Mouse (Mus musculus) hindbrain, postnatal 0 days (tissue): ENCODE data around the gene Med25. TPM values are rescaled to one million over a fixed set of nuclear protein-coding genes. Genes with fewer than 3 reads are reported as not detected.

Experiments used
- ATAC-seq: fragments of 200-750 bp; cut with Nextera tagmentation; 2 replicates; pipeline ENCODE4 v1.8.0; 2017; ENCODE audit warnings: mild to moderate bottlenecking, moderate TSS enrichment, moderate library complexity
- DNase-seq: peaks from one replicate; pipeline ENCODE4 v3.0.0-alpha.2; 2015; ENCODE audit warnings: low spot score
- H3K27ac ChIP-seq: fragments of 300-500 bp; sonication (generic); 2 replicates; pipeline ENCODE4 v1.5.1; 2014; ENCODE audit warnings: mild to moderate bottlenecking
- H3K27me3 ChIP-seq: fragments of 300-500 bp; sonication (generic); 2 replicates; pipeline ENCODE4 v1.6.1; 2014; ENCODE audit warnings: low read length, mixed read lengths; ENCODE audit not compliant: insufficient read depth
- H3K36me3 ChIP-seq: fragments of 300-500 bp; sonication (generic); 2 replicates; pipeline ENCODE4 v1.6.1; 2014; ENCODE audit warnings: low read length, mixed read lengths; ENCODE audit not compliant: insufficient read depth
- H3K4me1 ChIP-seq: fragments of 300-500 bp; sonication (generic); 2 replicates; pipeline ENCODE4 v1.6.1; 2014; ENCODE audit warnings: antibody characterized with exemption, low read length, mixed read lengths; ENCODE audit not compliant: insufficient read depth
- H3K4me2 ChIP-seq: fragments of 300-500 bp; sonication (generic); 2 replicates; pipeline ENCODE4 v1.6.1; 2014; ENCODE audit warnings: low read depth, mild to moderate bottlenecking, low read length, moderate library complexity, mixed read lengths
- H3K4me3 ChIP-seq: fragments of 300-500 bp; sonication (generic); 2 replicates; pipeline ENCODE4 v1.5.1; 2014; ENCODE audit warnings: low read length
- H3K9ac ChIP-seq: fragments of 300-500 bp; sonication (generic); replicated peaks from 2 replicates; pipeline ENCODE4 v1.6.1; 2014; ENCODE audit warnings: mild to moderate bottlenecking, low read length, moderate library complexity, mixed read lengths
- H3K9me3 ChIP-seq: fragments of 300-500 bp; sonication (generic); 2 replicates; pipeline ENCODE4 v1.6.1; 2016; ENCODE audit warnings: low read length, mixed read lengths
- CTCF ChIP-seq: IDR thresholded peaks from 2 replicates; pipeline ENCODE4 v1.5.1; 2016; ENCODE audit warnings: antibody characterized with exemption, control low read depth, low read depth
- WGBS: fragments of 180-500 bp; shearing (Covaris S2); extraction: QIAGEN DNeasy Blood & Tissue Kit; methylation state at CpG from one replicate; pipeline ENCODE4 v1.1.7; 2014; 5-methylcytosine and 5-hydroxymethylcytosine counted together
- polyA plus RNA-seq: library from polyadenylated mRNA; unstranded; fragments of >200 nt; fragmentation: Nextera tagmentation; extraction: Ambion mirVana; gene quantifications from 2 replicates; pipeline ENCODE4 v1.2.1, GENCODE M21; 2015
- total RNA-seq: library from RNA; depleted of rRNA; stranded (reverse); fragments of >200 nt; gene quantifications from 2 replicates; pipeline ENCODE4 v1.2.3, GENCODE M21; 2014

Med25 gene
- total and polyA plus RNA-seq, 2 experiments from 2014 or later = 121 to 194 TPM

DNA sequence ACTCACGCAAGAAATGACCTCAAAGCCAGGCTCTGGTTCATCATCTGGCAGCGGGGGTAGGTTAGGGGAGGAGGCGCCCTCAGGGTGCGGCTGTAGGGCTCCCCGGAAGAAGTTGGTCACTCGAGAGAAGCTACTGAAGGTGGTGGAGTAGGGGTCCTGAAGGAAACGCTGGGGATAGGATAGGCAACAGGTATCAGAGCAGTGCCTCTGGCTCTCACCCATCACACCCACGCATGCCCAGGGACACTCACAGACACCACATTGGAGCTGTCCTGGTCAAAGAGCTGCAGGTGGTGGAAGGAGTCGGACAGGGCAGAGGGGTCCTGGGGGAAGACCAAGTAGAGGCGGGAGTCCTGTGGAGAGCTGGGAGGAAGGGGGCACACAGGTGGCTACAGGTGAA lies 47.5 kb downstream of the Med25 start:
- WGBS = 92% methylated on average over 10 of the region's 10 CpGs
- DNase-seq (no peak), ATAC-seq (no peak)
- H3K4me2 ChIP-seq = no peak overlapping the region
- no peaks in the 10 kb centered on the region for H3K9me3 ChIP-seq
- H3K27ac ChIP-seq = no peak overlapping the region
- peaks cover 47% of the 10 kb centered on the region for H3K36me3 ChIP-seq
- H3K4me1 ChIP-seq = peaks cover 7% of the 10 kb centered on the region; the same call in 1 of the 2 replicates
- no peak for TF ChIP-seq CTCF
- H3K9ac ChIP-seq = no peak overlapping the region
- H3K4me3 ChIP-seq = no peak overlapping the region
- H3K27me3 ChIP-seq = no peaks in the 10 kb centered on the region

DNA sequence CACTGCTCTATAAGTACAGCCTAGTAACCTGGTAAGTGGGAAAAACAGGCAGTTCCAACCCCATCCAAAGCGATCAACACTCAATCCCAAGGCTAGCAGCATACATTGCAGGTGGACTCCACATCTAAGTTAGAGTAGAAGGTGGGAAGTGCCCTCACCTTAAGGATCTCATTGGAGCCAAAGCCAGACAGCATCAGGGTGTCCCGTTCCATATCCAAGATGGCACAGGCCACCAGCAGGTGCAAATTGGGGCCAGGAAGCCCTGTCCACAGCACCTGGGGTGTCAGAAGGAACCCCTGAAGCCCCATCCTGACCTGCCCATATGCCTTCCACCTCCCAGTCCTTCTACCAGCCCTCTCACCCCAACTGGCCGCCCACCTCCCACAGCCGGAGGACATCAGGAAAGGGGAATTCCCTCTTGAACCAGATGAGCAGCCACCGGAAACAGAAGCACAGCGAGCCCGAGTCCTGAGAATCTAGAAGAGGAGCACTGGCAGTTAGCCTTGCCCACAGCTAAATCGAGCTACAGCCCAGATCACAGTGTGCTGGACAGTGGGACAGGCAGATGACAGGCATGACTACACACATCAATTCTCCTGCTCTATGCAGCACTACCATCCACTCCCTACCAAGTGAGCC lies 50.6 kb downstream of the Med25 start:
- TF ChIP-seq CTCF = no peak
- peaks cover 9% of the 10 kb centered on the region; the same call in 1 of the 2 replicates for H3K4me1 ChIP-seq
- H3K9ac ChIP-seq = no peak overlapping the region
- no peak overlapping the region for H3K27ac ChIP-seq
- H3K4me2 ChIP-seq = no peak overlapping the region
- WGBS = 91% methylated on average over 8 of the region's 8 CpGs
- DNase-seq = no peak
- no peaks in the 10 kb centered on the region for H3K9me3 ChIP-seq
- no peak overlapping the region for H3K4me3 ChIP-seq
- H3K36me3 ChIP-seq = peaks cover 47% of the 10 kb centered on the region
- ATAC-seq = no peak
- no peaks in the 10 kb centered on the region for H3K27me3 ChIP-seq

DNA sequence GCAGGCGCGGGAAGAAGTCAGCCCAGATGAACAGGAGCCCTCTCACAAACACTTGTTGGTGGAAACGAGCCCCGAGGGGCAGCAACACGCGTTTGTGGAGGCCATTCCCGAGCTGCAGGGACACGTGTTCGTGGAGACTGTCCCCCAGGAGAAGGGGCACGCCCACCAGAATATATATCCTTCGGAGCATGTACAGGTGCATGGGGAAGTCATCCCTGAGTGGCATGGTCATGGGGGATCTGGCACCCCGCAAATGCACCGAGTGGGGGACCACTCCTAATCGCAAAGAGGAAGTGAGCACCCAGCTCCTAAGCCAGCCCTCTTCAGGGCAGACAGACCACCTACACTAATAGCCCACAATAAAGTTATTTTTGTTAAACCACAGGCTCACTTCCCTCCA lies 52.1 kb downstream of the Med25 start:
- H3K4me2 ChIP-seq = peak overlapping the region; percentile 54
- 64% methylated on average over 14 of the region's 14 CpGs for WGBS
- no peak overlapping the region for H3K27ac ChIP-seq
- no peak overlapping the region; the same call in 1 of the 2 replicates for H3K4me3 ChIP-seq
- ATAC-seq (no peak; the same call in 1 of the 2 replicates), DNase-seq (no peak)
- no peak for TF ChIP-seq CTCF
- no peaks in the 10 kb centered on the region for H3K9me3 ChIP-seq
- no peaks in the 10 kb centered on the region for H3K27me3 ChIP-seq
- H3K36me3 ChIP-seq = peaks cover 38% of the 10 kb centered on the region
- peaks cover 9% of the 10 kb centered on the region; the same call in 1 of the 2 replicates for H3K4me1 ChIP-seq
- no peak overlapping the region for H3K9ac ChIP-seq

DNA sequence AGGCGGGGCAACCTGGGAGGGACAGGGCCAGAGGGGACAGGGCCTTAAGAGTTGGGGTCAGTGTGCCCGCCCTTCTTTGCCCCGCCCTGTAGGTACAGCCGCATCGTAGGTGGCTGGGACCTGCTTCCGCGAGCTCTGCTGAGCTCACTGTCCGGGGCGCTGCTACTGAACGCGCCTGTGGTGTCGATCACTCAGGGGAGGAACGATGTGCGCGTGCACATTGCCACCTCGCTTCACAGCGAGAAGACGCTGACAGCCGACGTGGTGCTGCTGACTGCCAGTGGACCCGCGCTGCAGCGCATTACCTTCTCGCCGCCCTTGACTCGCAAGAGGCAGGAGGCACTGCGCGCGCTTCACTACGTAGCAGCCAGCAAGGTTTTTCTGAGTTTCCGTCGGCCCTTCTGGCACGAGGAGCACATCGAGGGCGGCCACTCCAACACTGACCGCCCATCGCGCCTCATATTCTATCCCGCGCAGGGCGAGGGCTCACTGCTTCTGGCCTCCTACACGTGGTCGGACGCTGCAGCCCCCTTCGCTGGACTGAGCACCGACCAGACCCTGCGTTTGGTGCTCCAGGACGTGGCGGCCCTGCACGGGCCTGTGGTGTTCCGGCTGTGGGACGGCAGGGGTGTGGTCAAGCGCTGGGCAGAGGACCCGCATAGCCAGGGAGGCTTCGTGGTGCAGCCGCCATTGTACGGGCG lies 52.9 kb downstream of the Med25 start:
- 2% methylated on average over 56 of the region's 58 CpGs for WGBS
- Histone ChIP-seq H3K4me3 (peak overlapping the region; percentile 26), H3K27me3 (no peaks in the 10 kb centered on the region), H3K9ac (peak overlapping the region; percentile 45; the same call in 1 of the 2 replicates), H3K9me3 (no peaks in the 10 kb centered on the region), H3K36me3 (peaks cover 31% of the 10 kb centered on the region), H3K27ac (peak overlapping the region; percentile 42; the same call in 1 of the 2 replicates), H3K4me2 (peak overlapping the region; percentile 54), H3K4me1 (peaks cover 9% of the 10 kb centered on the region; the same call in 1 of the 2 replicates)
- TF ChIP-seq CTCF = no peak
- peak; percentile 72 for ATAC-seq
- peak; percentile 69 for DNase-seq

DNA sequence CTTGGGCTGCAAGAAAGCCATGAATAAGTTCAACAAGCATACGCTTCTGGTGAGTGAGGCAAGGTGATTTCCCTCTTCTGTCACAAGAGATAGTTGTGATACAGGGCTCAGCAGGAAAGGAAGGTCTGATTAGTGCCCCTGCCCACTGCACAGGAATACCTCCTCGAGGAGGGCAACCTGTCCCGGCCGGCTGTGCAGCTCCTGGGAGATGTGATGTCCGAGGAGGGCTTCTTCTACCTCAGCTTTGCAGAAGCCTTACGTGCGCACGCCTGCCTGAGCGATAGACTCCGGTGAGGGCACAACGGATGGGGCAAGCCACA lies 53.4 kb downstream of the Med25 start:
- WGBS = 28% methylated on average over 11 of the region's 11 CpGs
- H3K27me3 ChIP-seq = no peaks in the 10 kb centered on the region
- H3K27ac ChIP-seq = no peak overlapping the region
- H3K9ac ChIP-seq = peak overlapping the region; percentile 45; the same call in 1 of the 2 replicates
- peaks cover 26% of the 10 kb centered on the region for H3K36me3 ChIP-seq
- H3K4me3 ChIP-seq = peak overlapping the region; percentile 26
- H3K4me2 ChIP-seq = peak overlapping the region; percentile 54
- no peak for TF ChIP-seq CTCF
- H3K4me1 ChIP-seq = peaks cover 9% of the 10 kb centered on the region; the same call in 1 of the 2 replicates
- ATAC-seq = no peak
- no peak for DNase-seq
- H3K9me3 ChIP-seq = no peaks in the 10 kb centered on the region

DNA sequence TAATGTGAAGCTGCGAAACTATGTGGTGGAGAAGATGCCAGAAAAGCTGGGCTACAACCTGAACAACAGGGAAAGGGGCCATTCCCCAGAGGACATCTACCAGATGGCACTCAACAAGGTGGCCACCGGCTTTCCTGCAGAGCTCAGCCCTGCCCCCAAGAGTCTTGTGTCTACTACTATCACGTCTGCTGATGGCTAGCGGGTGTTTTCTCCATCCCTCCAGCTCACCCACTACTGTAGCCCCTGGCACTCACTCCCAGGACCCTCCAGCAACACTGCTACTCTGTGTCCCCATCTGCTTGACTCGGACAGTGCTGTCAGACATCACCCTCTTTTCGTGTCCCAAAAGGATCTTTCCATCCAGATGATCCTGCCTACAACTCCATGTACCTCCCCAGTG lies 54.4 kb downstream of the Med25 start:
- Histone ChIP-seq H3K9me3 (no peaks in the 10 kb centered on the region), H3K27ac (no peak overlapping the region), H3K27me3 (no peaks in the 10 kb centered on the region), H3K4me3 (no peak overlapping the region), H3K4me2 (no peak overlapping the region), H3K4me1 (peaks cover 9% of the 10 kb centered on the region; the same call in 1 of the 2 replicates), H3K9ac (no peak overlapping the region), H3K36me3 (peaks cover 15% of the 10 kb centered on the region)
- 81% methylated on average over 6 of the region's 6 CpGs for WGBS
- no peak for DNase-seq
- no peak for ATAC-seq
- TF ChIP-seq CTCF = no peak
